23 mouse cellular contexts compared by ENCODE assay signal in the genomic region with DNA sequence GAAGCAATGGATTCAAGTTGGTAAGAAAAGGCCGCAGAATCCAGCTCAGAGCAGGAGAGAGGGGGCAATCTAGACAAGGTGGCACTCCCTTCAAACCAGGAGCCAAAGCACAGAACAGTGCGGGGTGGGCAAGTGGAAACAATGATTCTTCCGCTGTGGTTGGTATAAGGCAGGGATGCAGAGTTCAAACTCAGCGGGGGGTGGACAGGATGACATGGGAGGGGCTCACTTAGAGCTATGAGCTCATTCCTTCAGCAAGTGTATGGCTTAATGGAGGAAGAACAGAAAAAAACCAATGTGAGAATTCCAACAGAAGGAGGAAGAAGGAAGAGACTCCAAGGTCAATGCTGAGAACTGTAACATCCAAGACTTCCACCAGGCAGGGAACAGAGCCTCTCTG. TPM values are rescaled to one million over a fixed set of nuclear protein-coding genes. Genes with fewer than 3 reads are reported as not detected.
DNase-seq lines count a peak whose midpoint lies in the region; ATAC-seq and TF ChIP-seq lines count a peak whose summit lies in the region.
"Had no signal": no experiment of that assay in that cellular context is flagged by ENCODE, and none has a peak within 500 bp of the region (broad histone marks: within the 10 kb centered on the region; RNA-seq: fewer than 3 reads in every experiment).

No protein-coding gene starts in this region.

- DNase-seq in ES-CJ7 (ENCODE audit: low read depth, low spot score), result peak; percentile 50
- DNase-seq in ES-E14 (ENCODE audit: low read depth, low spot score), result peak; percentile 15
- DNase-seq in ZHBTc4 (ENCODE audit: low read depth, low spot score), result peak; percentile 70
- no peak for DNase-seq in layer of hippocampus, adult 8-10 months (ENCODE audit: low spot score in 2 of 2)
- DNase-seq: adrenal gland, adult 2 months; adrenal gland, postnatal 10 days; adrenal gland, postnatal 25 days; cerebellum, adult 11 months; cerebellum, adult 18-20 months; cerebellum, adult 8-10 months; cerebellum, adult 9-11 months; cerebellum, postnatal 14 days; cerebellum, postnatal 36 days; embryo, embryonic 11 days; forebrain, postnatal 0 days had no signal

- no peak overlapping the region for H3K27ac ChIP-seq in ES-E14 (ENCODE audit: insufficient read depth, low read depth, low read length, poor library complexity, severe bottlenecking)
- no peak overlapping the region for H3K27ac ChIP-seq in kidney, embryonic 14.5 days (ENCODE audit: low read depth, low read length)
- H3K27ac ChIP-seq: embryonic facial prominence, embryonic 13.5 days; embryonic facial prominence, embryonic 15.5 days; forebrain, embryonic 10.5 days; forebrain, embryonic 12.5 days; forebrain, embryonic 15.5 days had no signal

- H3K9ac ChIP-seq in ES-E14 (ENCODE audit: insufficient read depth, low read depth, low read length, poor library complexity, severe bottlenecking), result no peak overlapping the region
- H3K9ac ChIP-seq in kidney, embryonic 14.5 days (ENCODE audit: low read depth, low read length), result no peak overlapping the region
- H3K9ac ChIP-seq: embryonic facial prominence, embryonic 13.5 days; embryonic facial prominence, embryonic 15.5 days; forebrain, embryonic 12.5 days; forebrain, embryonic 15.5 days; forebrain, postnatal 0 days had no signal

- no peak overlapping the region for H3K4me2 ChIP-seq in kidney, embryonic 14.5 days (replicated peaks; ENCODE audit: low read depth, low read length)
- H3K4me2 ChIP-seq: embryonic facial prominence, embryonic 13.5 days; embryonic facial prominence, embryonic 15.5 days; forebrain, embryonic 12.5 days; forebrain, embryonic 15.5 days had no signal

- no peaks in the 10 kb centered on the region for H3K4me1 ChIP-seq in ES-E14 (ENCODE audit: control insufficient read depth in 2 of 2, insufficient read depth in 2 of 2, low read length in 2 of 2, poor library complexity in 1 of 2)
- H3K4me1 ChIP-seq in kidney, embryonic 14.5 days (ENCODE audit: control insufficient read depth, insufficient read depth, low read length), result no peaks in the 10 kb centered on the region
- H3K4me1 ChIP-seq: embryonic facial prominence, embryonic 13.5 days; embryonic facial prominence, embryonic 15.5 days; forebrain, embryonic 10.5 days; forebrain, embryonic 12.5 days; forebrain, embryonic 15.5 days had no signal

- H3K27me3 ChIP-seq in kidney, embryonic 14.5 days (ENCODE audit: control insufficient read depth, insufficient read depth, low read length), result no peaks in the 10 kb centered on the region
- H3K27me3 ChIP-seq: embryonic facial prominence, embryonic 13.5 days; embryonic facial prominence, embryonic 15.5 days; forebrain, embryonic 12.5 days; forebrain, embryonic 15.5 days had no signal

- WGBS in kidney, embryonic 14.5 days, result 89% methylated on average over 4 of the region's 4 CpGs

- H3K9me3 ChIP-seq in ES-E14 (ENCODE audit: control insufficient read depth, insufficient read depth, low read depth, low read length), result no peaks in the 10 kb centered on the region
- H3K9me3 ChIP-seq in kidney, embryonic 14.5 days (ENCODE audit: control insufficient read depth, low read length), result no peaks in the 10 kb centered on the region
- H3K9me3 ChIP-seq: embryonic facial prominence, embryonic 13.5 days; embryonic facial prominence, embryonic 15.5 days; forebrain, embryonic 10.5 days; forebrain, embryonic 12.5 days; forebrain, embryonic 15.5 days had no signal

- no peak for ATAC-seq in kidney, embryonic 14.5 days (ENCODE audit: low FRiP score, low TSS enrichment)
- ATAC-seq: forebrain, embryonic 15.5 days; forebrain, postnatal 0 days had no signal

- no peak overlapping the region for H3K4me3 ChIP-seq in ES-E14 (ENCODE audit: insufficient read depth in 1 of 2, low read depth in 1 of 2, low read length in 2 of 2, poor library complexity in 1 of 2, severe bottlenecking in 1 of 2)
- no peak overlapping the region for H3K4me3 ChIP-seq in kidney, embryonic 14.5 days (ENCODE audit: low read length)
- H3K4me3 ChIP-seq: embryonic facial prominence, embryonic 13.5 days; embryonic facial prominence, embryonic 15.5 days; erythroblast, embryonic 14.5 days; forebrain, embryonic 10.5 days; forebrain, embryonic 12.5 days; forebrain, embryonic 15.5 days had no signal

- in situ Hi-C loops in ES-E14 (cut with MboI; ENCODE audit: low sequenced_read_pairs in 2 of 2, unreplicated experiment in 2 of 2), result no loop called here

- no peaks in the 10 kb centered on the region for H3K36me3 ChIP-seq in ES-E14 (ENCODE audit: control insufficient read depth, insufficient read depth, low read length, poor library complexity, severe bottlenecking)
- H3K36me3 ChIP-seq in kidney, embryonic 14.5 days (ENCODE audit: control insufficient read depth, insufficient read depth, low read length), result no peaks in the 10 kb centered on the region
- H3K36me3 ChIP-seq: forebrain, embryonic 15.5 days had no signal

TF ChIP-seq in ES-E14, 5 proteins besides CTCF, POLR2A, EP300 and RAD21:
- TF ChIP-seq CHD2 (IDR thresholded peaks at IDR 0.05; ENCODE audit: low read depth, low read length), result no peak
- no peak for TF ChIP-seq MAFK (IDR thresholded peaks at IDR 0.05; ENCODE audit: insufficient read depth, low read depth, low read length)
- no peak for TF ChIP-seq ZC3H11A (IDR thresholded peaks at IDR 0.05; ENCODE audit: borderline replicate concordance, low read depth, low read length)
- TF ChIP-seq ZNF384 (IDR thresholded peaks at IDR 0.05; ENCODE audit: low read depth, low read length), result no peak
- TF ChIP-seq HCFC1 (IDR thresholded peaks at IDR 0.05; ENCODE audit: borderline replicate concordance, insufficient read depth, low read length), result no peak

RNA-seq across cellular contexts. Expression of a gene that starts 33.8 kb away (rescaled TPM):
- 0.21 and 0.27 TPM in 2 replicates for total RNA-seq in ES-E14 (2012; rRNA removed)
- 0.41 and 0.54 TPM in 2 replicates for polyA plus RNA-seq in kidney, embryonic 14.5 days (2014; fragmentation: Nextera tagmentation; extraction: Ambion mirVana)
- total RNA-seq in layer of hippocampus, adult 8-10 months (2022), result under 1 TPM; 0.34 to 0.55 (median 0.49) TPM
- total RNA-seq: adrenal gland, postnatal 25 days; MEL had no signal
- polyA plus RNA-seq: erythroblast, embryonic 14.5 days had no signal

Comparison
In these comparisons a context has a peak if more than half of its experiments do, and no peak if none do; other contexts are left out.
1. DNase-seq: peak in ES-CJ7 (single experiment), ES-E14 (single experiment) and ZHBTc4 (single experiment); none in layer of hippocampus, adult 8-10 months (0 of 2).